Mouse (Mus musculus) embryonic facial prominence, embryonic 13.5 days (tissue): ENCODE results near the gene Glmp. TPM values are rescaled to one million over a fixed set of nuclear protein-coding genes. Genes with fewer than 3 reads are reported as not detected.
"Not testable (repeated sequence)": the region's sequence is repeated elsewhere in the genome, so short reads cannot be mapped to it uniquely, and the experiment has no call there.

Experiments
- ATAC-seq: fragments of 200-750 bp; cut with Nextera tagmentation; 2 replicates; pipeline ENCODE4 v1.8.0; 2017; ENCODE audit warnings: low read depth; ENCODE audit not compliant: insufficient number of reproducible peaks, insufficient read depth, low FRiP score, low TSS enrichment
- H3K27ac ChIP-seq: fragments of 300-500 bp; sonication (generic); 2 replicates; pipeline ENCODE4 v1.5.1; 2015; ENCODE audit warnings: moderate library complexity, mild to moderate bottlenecking, inconsistent platforms
- H3K27me3 ChIP-seq: fragments of 300-500 bp; sonication (generic); 2 replicates; pipeline ENCODE4 v1.6.1; 2015; ENCODE audit warnings: mild to moderate bottlenecking, inconsistent platforms
- H3K36me3 ChIP-seq: fragments of 300-500 bp; sonication (generic); 2 replicates; pipeline ENCODE4 v1.6.1; 2015; ENCODE audit warnings: mild to moderate bottlenecking, inconsistent platforms
- H3K4me1 ChIP-seq: fragments of 300-500 bp; sonication (generic); 2 replicates; pipeline ENCODE4 v1.6.1; 2015; ENCODE audit warnings: inconsistent platforms
- H3K4me2 ChIP-seq: fragments of 300-500 bp; sonication (generic); 2 replicates; pipeline ENCODE4 v1.6.1; 2015; ENCODE audit warnings: moderate library complexity, mild to moderate bottlenecking, inconsistent platforms
- H3K4me3 ChIP-seq: fragments of 300-500 bp; sonication (generic); 2 replicates; pipeline ENCODE4 v1.5.1; 2015; ENCODE audit warnings: mild to moderate bottlenecking, inconsistent platforms
- H3K9ac ChIP-seq: fragments of 300-500 bp; sonication (generic); 2 replicates; pipeline ENCODE4 v1.6.1; 2015; ENCODE audit warnings: mild to moderate bottlenecking, inconsistent platforms
- H3K9me3 ChIP-seq: fragments of 300-500 bp; sonication (generic); 2 replicates; pipeline ENCODE4 v1.6.1; 2016; ENCODE audit warnings: inconsistent platforms
- WGBS: fragments of 180-500 bp; shearing (Covaris S2); methylation state at CpG from one replicate; pipeline ENCODE4 v1.1.7; 2015; ENCODE audit warnings: mixed read lengths; 5-methylcytosine and 5-hydroxymethylcytosine counted together
- polyA plus RNA-seq: library from polyadenylated mRNA; unstranded; fragments of >200 nt; fragmentation: Nextera tagmentation; extraction: Ambion mirVana; gene quantifications from 2 replicates; pipeline ENCODE4 v1.2.1, GENCODE M21; 2015

Glmp gene
- polyA plus RNA-seq, 1 experiment from 2014 or later: 188 TPM

DNA sequence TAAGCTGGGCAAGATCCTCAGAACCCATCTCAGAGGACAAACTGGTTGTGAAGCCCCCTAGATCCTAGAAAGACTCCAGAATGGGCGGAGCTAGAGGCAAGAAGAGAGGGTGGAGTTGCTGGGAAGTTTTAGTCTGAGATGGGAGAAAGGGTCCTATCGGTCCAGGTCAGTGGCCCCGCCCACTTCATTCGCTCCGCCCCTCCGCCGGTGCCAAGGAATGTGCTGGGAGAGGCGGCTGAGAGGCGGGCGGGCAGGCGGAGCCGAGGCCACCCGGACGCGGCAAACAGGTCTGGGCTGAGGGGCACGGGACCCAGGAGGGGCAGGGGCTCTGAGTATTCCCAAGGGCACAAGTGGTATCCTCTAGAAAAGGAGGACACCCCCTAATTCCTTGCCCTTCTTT, 39.5 kb downstream of the Glmp start, which contains the start of gene Paqr6:
Paqr6 (plus strand) TSS at position 248 of the 400 bp plus-strand sequence.
- peak within 1 kb of the TSS; percentile 39 for H3K27ac ChIP-seq
- ATAC-seq: no peak
- H3K4me1 ChIP-seq: peaks cover 10% of the 10 kb centered on the region
- peak within 1 kb of the TSS; percentile 37 for H3K4me2 ChIP-seq
- peak within 1 kb of the TSS; percentile 25 for H3K4me3 ChIP-seq
- peak within 1 kb of the TSS; percentile 36; the same call in 1 of the 2 replicates for H3K9ac ChIP-seq
- no peaks in the 10 kb centered on the region for H3K9me3 ChIP-seq
- peaks cover 38% of the 10 kb centered on the region for H3K36me3 ChIP-seq
- WGBS: 1% methylated on average over 16 of the region's 16 CpGs
- peaks cover 28% of the 10 kb centered on the region for H3K27me3 ChIP-seq

DNA sequence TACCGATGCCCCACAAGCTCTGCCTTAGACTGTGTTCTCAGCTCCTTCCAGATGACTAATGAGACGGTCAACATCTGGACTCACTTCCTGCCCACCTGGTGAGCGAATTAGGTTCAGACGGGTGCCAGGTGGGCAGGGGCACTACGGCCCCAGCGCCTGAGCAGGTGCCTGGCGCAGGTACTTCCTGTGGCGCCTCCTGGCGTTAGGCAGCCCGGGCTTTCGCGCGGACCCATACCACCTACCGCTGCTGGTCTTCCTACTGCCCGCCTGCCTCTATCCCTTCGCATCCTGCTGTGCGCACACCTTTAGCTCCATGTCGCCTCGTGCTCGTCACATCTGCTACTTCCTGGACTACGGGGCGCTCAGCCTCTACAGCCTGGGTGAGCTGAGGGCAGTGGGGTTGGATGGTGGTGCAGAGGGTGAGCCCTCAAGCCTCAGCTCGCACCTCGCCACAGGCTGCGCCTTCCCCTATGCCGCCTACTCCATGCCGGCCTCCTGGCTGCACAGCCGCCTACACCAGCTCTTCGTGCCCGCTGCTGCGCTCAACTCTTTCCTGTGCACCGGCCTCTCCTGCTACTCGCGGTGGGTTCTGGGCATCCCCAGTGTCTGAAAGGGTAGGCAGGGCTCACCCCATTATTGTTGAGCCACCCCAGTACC, 41.0 kb downstream of the Glmp start:
- peaks cover 28% of the 10 kb centered on the region for H3K27me3 ChIP-seq
- no peak for ATAC-seq
- H3K9ac ChIP-seq: no peak overlapping the region
- peaks cover 23% of the 10 kb centered on the region for H3K36me3 ChIP-seq
- peaks cover 10% of the 10 kb centered on the region for H3K4me1 ChIP-seq
- 37% methylated on average over 34 of the region's 34 CpGs for WGBS
- H3K4me3 ChIP-seq: no peak overlapping the region
- H3K4me2 ChIP-seq: no peak overlapping the region
- H3K27ac ChIP-seq: no peak overlapping the region
- peaks cover 9% of the 10 kb centered on the region; the same call in 1 of the 2 replicates for H3K9me3 ChIP-seq

DNA sequence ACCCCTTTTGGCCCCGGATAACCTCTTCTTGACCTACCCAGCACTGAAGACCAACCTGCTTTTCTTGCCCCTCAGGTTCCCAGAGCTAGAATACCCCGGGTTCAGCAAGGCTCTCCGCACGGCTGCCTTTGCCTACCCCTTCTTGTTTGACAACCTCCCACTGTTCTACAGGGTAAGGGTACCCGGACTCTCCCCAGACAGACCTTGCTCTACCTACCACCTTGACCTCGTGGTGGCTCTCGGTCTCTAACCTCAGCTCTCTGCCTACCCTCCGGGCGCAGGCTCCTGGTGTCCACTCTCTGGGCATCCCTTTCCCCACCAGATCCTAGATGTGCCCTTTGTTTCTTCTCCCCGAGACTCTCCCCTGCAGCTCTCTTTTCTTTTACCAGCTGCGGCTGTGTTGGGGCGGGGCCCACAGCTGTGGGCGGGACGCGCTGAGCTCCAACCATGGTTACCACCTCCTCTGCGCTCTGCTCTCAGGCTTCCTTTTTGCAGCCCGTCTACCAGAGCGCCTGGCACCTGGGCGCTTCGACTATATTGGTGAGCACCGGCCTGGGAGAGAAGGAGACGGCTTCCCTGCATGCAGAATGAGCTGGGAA, 42.1 kb downstream of the Glmp start:
- Histone ChIP-seq H3K9ac (0 out of 2 replicates have a peak overlapping the region, but pooled peaks have one; percentile 49), H3K27me3 (peaks cover 28% of the 10 kb centered on the region), H3K4me2 (peak overlapping the region; percentile 58), H3K4me3 (peak overlapping the region; percentile 31), H3K36me3 (peaks cover 12% of the 10 kb centered on the region)
- 3% methylated on average over 21 of the region's 22 CpGs for WGBS
- peak; percentile 68 for ATAC-seq
- H3K9me3 ChIP-seq, H3K27ac ChIP-seq, H3K4me1 ChIP-seq: not testable (repeated sequence)

GRCm38 (mm10) chr3:88367517-88367916, 42.7 kb downstream of the Glmp start:
- H3K36me3 ChIP-seq, H3K4me1 ChIP-seq, ATAC-seq, H3K9me3 ChIP-seq, H3K9ac ChIP-seq, H3K27ac ChIP-seq, H3K4me3 ChIP-seq: not testable (repeated sequence)
- Histone ChIP-seq H3K27me3 (peaks cover 28% of the 10 kb centered on the region), H3K4me2 (peak overlapping the region; percentile 58)
- WGBS: 52% methylated on average over 3 of the region's 7 CpGs

GRCm38 (mm10) chr3:88368511-88368910, 43.7 kb downstream of the Glmp start:
- ATAC-seq, H3K4me3 ChIP-seq, H3K4me1 ChIP-seq, H3K9me3 ChIP-seq, H3K36me3 ChIP-seq, H3K9ac ChIP-seq, H3K4me2 ChIP-seq, H3K27ac ChIP-seq: not testable (repeated sequence)
- WGBS: 79% methylated on average over 7 of the region's 7 CpGs
- H3K27me3 ChIP-seq: peaks cover 28% of the 10 kb centered on the region

DNA sequence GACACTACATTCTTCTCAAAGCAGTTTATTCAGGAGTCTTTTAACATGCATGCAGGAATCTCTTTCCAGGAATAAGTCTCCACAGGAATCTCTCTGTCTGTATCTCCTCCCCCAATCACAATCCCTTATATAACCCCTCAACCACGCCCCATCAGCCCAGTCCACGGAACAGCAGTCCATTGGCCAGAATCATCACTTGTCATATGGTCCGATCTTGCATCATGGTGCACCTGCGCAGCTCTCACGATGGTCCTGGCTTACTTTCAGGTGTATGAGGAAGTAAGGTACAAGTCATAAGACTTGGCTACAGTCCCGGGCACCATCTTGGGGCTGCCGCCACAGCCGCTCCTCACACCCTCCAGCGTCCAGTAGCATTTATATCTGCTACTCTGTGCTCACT, 47.8 kb downstream of the Glmp start, which contains the start of gene Bglap3:
Bglap3 (minus strand) TSS at position 101 of the 400 bp plus-strand sequence.
- H3K4me1 ChIP-seq, H3K9ac ChIP-seq, ATAC-seq, H3K36me3 ChIP-seq, H3K27ac ChIP-seq, H3K4me3 ChIP-seq, H3K9me3 ChIP-seq, H3K27me3 ChIP-seq, H3K4me2 ChIP-seq: not testable (repeated sequence)
- WGBS: 93% methylated on average over 9 of the region's 9 CpGs

GRCm38 (mm10) chr3:88375750-88376626, 51.2 kb downstream of the Glmp start:
- not testable (repeated sequence) for H3K36me3 ChIP-seq, H3K27me3 ChIP-seq, H3K4me1 ChIP-seq, H3K9me3 ChIP-seq
- H3K9ac ChIP-seq: peak overlapping the region; percentile 54
- H3K4me3 ChIP-seq: peak overlapping the region; percentile 30
- H3K4me2 ChIP-seq: peak overlapping the region; percentile 57
- WGBS: 9% methylated on average over 18 of the region's 19 CpGs
- peak overlapping the region; percentile 77; the same call in 1 of the 2 replicates for H3K27ac ChIP-seq
- ATAC-seq: peak; percentile 88

DNA sequence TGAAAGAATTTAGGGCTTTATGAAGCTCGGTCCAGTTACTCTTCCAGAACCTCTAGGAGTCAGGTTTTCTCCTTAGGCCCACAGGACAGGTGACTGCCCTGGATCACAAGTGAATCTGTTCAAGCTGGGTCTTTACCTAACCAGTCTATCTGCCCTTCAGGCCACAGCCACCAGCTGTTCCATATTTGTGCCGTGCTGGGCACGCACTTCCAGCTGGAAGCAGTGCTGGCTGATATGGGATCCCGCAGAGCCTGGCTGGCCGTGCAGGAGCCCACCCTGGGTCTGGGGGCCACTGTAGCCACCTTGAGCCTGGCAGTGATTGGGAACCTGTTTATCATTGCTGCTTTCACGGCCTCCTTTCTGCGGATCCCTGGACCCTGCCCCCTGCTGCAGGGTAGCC, 51.8 kb downstream of the Glmp start:
- H3K36me3 ChIP-seq, H3K27me3 ChIP-seq, H3K9me3 ChIP-seq, ATAC-seq: not testable (repeated sequence)
- peak overlapping the region; percentile 30 for H3K4me3 ChIP-seq
- H3K4me1 ChIP-seq: peaks cover 12% of the 10 kb centered on the region; the same call in 1 of the 2 replicates
- H3K9ac ChIP-seq: peak overlapping the region; percentile 54
- 17% methylated on average over 6 of the region's 7 CpGs for WGBS
- peak overlapping the region; percentile 57 for H3K4me2 ChIP-seq
- 0 out of 2 replicates have a peak overlapping the region, but pooled peaks have one; percentile 77 for H3K27ac ChIP-seq

- H3K9me3 ChIP-seq, H3K9ac ChIP-seq, H3K36me3 ChIP-seq, H3K27ac ChIP-seq, H3K4me3 ChIP-seq, H3K4me2 ChIP-seq, ATAC-seq, H3K27me3 ChIP-seq: not testable (repeated sequence)
- 76% methylated on average over 5 of the region's 5 CpGs for WGBS
- H3K4me1 ChIP-seq: peaks cover 13% of the 10 kb centered on the region; the same call in 1 of the 2 replicates
These were observed 53.8 kb downstream of the Glmp start, which contains the start of gene Bglap2 for GRCm38 (mm10) chr3:88378599-88378998. Bglap2 (minus strand) TSS chr3:88378699.
